8 mouse cellular contexts compared by ENCODE assay signal in the genomic region with DNA sequence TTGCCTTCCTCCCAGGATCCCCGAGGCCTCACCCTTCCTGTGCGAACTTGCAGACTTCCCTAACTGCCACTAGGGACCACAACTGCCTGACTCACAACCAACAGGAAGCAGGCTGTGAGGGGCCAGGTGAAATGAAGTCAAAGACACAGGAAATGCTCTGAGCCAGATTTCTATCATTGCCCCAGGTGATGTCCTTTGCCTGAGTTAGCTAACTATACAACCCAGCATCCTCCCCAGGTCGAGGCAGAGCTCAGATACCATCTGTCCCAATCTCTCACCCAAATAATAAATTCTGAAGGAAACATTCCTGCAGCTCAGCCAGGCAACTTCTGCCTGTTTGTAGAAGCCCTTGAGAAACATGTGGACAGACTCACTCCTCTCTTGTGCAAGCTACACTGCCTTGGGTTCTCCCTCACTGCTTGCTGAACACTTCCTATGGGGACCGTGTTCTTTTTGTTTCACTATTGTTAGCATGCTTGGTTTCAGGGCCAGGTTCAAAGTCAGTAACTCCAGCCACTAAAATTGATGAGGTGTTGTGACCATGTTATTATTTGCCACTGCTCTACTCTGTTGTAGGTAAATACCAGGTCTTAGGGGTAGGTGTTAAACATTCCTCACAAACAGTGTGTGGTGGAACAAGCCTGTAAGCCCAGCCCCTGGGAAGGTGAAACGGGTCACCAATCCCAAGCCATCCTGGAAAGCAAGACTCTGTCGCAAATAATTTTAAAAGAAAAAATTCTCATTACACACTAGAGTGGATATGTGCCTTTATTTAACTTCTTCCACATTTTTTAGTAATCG.
A peak's percentile ranks its signal among the peaks of the same experiment; 100 is the strongest.
DNase-seq lines count a peak whose midpoint lies in the region; ATAC-seq lines count a peak whose summit lies in the region.

No protein-coding gene starts in this region.

- H3K36me3 ChIP-seq in heart, embryonic 15.5 days: no peaks in the 10 kb centered on the region
- H3K36me3 ChIP-seq in limb, embryonic 12.5 days: no peaks in the 10 kb centered on the region
- no peaks in the 10 kb centered on the region for H3K36me3 ChIP-seq in forebrain, embryonic 11.5 days (ENCODE audit: control insufficient read depth, insufficient read depth, low read length)

- H3K27me3 ChIP-seq in heart, embryonic 15.5 days: no peaks in the 10 kb centered on the region
- H3K27me3 ChIP-seq in limb, embryonic 12.5 days: no peaks in the 10 kb centered on the region
- H3K27me3 ChIP-seq in forebrain, embryonic 11.5 days (ENCODE audit: control insufficient read depth, insufficient read depth, low read length): no peaks in the 10 kb centered on the region

- ATAC-seq in heart, embryonic 15.5 days (replicated peaks; ENCODE audit: insufficient number of reproducible peaks, insufficient read depth, low FRiP score, low read depth): no peak
- ATAC-seq in limb, embryonic 12.5 days (ENCODE audit: insufficient number of reproducible peaks, insufficient read depth, low FRiP score, low TSS enrichment, low read depth): 0 out of 2 replicates have a peak, but pooled peaks have one; percentile 31
- ATAC-seq in neutrophil, adult 5-6 weeks (ENCODE audit: extremely low read depth, insufficient number of reproducible peaks, low FRiP score, poor library complexity, severe bottlenecking): peak; percentile 72
- ATAC-seq in forebrain, embryonic 11.5 days (replicated peaks; ENCODE audit: low FRiP score): no peak

- no peaks in the 10 kb centered on the region for H3K9me3 ChIP-seq in heart, embryonic 15.5 days (replicated peaks)
- H3K9me3 ChIP-seq in limb, embryonic 12.5 days: no peaks in the 10 kb centered on the region
- H3K9me3 ChIP-seq in forebrain, embryonic 11.5 days (ENCODE audit: control insufficient read depth, low read length): no peaks in the 10 kb centered on the region

- 61% methylated on average over 7 of the region's 7 CpGs for WGBS in heart, embryonic 15.5 days
- WGBS in limb, embryonic 12.5 days: 42% methylated on average over 7 of the region's 7 CpGs
- WGBS in forebrain, embryonic 11.5 days: 77% methylated on average over 7 of the region's 7 CpGs

- peak overlapping the region; percentile 45 for H3K27ac ChIP-seq in heart, embryonic 15.5 days
- peak overlapping the region; percentile 75 for H3K27ac ChIP-seq in limb, embryonic 12.5 days
- H3K27ac ChIP-seq in forebrain, embryonic 11.5 days (ENCODE audit: low read depth, low read length): no peak overlapping the region

- no peak overlapping the region for H3K9ac ChIP-seq in heart, embryonic 15.5 days
- H3K9ac ChIP-seq in limb, embryonic 12.5 days (replicated peaks): no peak overlapping the region
- no peak overlapping the region for H3K9ac ChIP-seq in forebrain, embryonic 11.5 days (ENCODE audit: low read length)

- no peak overlapping the region for H3K4me3 ChIP-seq in heart, embryonic 15.5 days
- no peak overlapping the region for H3K4me3 ChIP-seq in limb, embryonic 12.5 days (replicated peaks)
- H3K4me3 ChIP-seq in forebrain, embryonic 11.5 days (ENCODE audit: low read depth, low read length): no peak overlapping the region

- DNase-seq in urinary bladder, adult 18-20 months (ENCODE audit: low spot score in 2 of 2): peak; percentile 8 to 37
- no peak for DNase-seq in urinary bladder, postnatal 10 days (ENCODE audit: low spot score)
- no peak for DNase-seq in retina, embryonic 14.5 days (ENCODE audit: low spot score)
- DNase-seq in cerebellum, adult 9-11 months: no peak
- DNase-seq in forebrain, embryonic 11.5 days (ENCODE audit: low spot score): no peak

- H3K4me2 ChIP-seq in heart, embryonic 15.5 days: no peak overlapping the region
- no peak overlapping the region for H3K4me2 ChIP-seq in limb, embryonic 12.5 days
- no peak overlapping the region for H3K4me2 ChIP-seq in forebrain, embryonic 11.5 days (ENCODE audit: low read depth, low read length, severe bottlenecking)

- H3K4me1 ChIP-seq in heart, embryonic 15.5 days (replicated peaks): peaks cover 21% of the 10 kb centered on the region
- H3K4me1 ChIP-seq in limb, embryonic 12.5 days (replicated peaks): peaks cover 19% of the 10 kb centered on the region
- H3K4me1 ChIP-seq in forebrain, embryonic 11.5 days (replicated peaks; ENCODE audit: control insufficient read depth, insufficient read depth, low read length): no peaks in the 10 kb centered on the region

Comparison
In these comparisons a context has a peak if more than half of its experiments do, and no peak if none do; other contexts are left out.
1. DNase-seq: peak in urinary bladder, adult 18-20 months (2 of 2); none in urinary bladder, postnatal 10 days (single experiment), retina, embryonic 14.5 days (single experiment), cerebellum, adult 9-11 months (single experiment) and forebrain, embryonic 11.5 days (single experiment).
2. ATAC-seq: peak in limb, embryonic 12.5 days (single experiment) and neutrophil, adult 5-6 weeks (single experiment); none in heart, embryonic 15.5 days (single experiment) and forebrain, embryonic 11.5 days (single experiment).